Mouse (Mus musculus): Measurements from ENCODE around the gene Slc6a2.

The Slc6a2 gene

DNA sequence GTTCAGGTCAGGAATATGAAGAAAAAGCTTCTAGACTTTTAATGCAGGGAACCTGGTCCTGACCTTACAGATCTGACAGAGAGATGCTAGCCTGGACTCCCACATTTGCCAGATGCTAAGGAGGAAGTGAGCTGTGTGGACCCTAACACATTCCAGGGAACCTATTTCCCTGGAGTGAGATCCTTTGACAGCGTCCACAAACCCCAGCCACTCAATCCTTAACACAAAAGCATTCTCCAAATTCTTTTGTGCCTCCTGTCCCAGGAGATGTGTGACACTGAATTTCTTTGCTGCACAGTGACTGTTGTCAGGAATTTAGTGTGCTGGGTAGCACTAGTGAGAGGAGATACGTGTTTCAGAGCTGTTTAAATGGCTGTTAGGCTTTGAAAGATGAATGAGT, 79.0 kb downstream of the Slc6a2 start:
- DNase-seq: no peak

DNA sequence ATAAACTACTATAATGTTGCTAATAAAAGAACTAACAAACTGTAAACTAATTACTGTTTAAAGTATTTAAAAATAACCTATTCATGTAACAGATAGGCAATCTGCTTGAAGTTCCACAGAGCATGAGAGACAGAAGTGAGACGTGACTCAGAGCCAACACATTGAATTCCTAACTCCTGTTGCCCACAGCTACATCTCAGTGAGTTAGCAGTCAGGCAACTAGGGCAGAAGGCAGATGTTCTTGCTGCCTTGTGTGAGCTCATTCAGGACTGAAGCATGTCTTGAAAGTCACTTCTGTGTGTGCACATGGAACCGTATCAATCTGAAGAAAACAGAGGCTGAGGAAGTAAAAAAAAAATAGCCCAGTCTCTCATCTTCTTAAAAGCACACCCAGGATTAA, 80.4 kb downstream of the Slc6a2 start:
- DNase-seq: no peak

GRCm38 (mm10) chr8:93040776-93041567, 81.1 kb downstream of the Slc6a2 start:
- no peak for DNase-seq

- DNase-seq: no peak
Observed at GRCm38 (mm10) chr8:93043083-93043482, 83.2 kb downstream of the Slc6a2 start.

DNA sequence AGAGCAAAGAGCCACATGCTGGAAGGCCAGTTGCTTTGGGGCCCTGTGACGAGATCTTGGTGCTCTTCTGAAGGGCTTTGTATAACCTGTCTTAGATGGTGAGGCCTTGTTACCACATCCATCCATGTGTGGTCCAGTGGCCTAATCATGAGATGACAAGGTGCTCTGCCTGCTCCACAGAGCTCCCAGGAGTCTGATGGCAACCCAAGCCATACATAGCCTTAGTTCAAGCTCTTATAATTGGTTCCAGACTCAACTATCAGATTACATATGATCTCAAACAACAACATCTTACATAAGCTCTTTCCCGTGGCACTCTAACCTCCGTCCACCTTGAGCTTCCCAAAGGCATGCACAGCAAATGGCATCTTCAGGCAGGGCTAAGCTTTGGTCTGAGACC, 88.2 kb downstream of the Slc6a2 start, which contains the start of gene Ces1a:
Gene Ces1a, minus strand, starts transcription at position 101 of the 400 bp plus-strand sequence.
- no peak for DNase-seq

DNA sequence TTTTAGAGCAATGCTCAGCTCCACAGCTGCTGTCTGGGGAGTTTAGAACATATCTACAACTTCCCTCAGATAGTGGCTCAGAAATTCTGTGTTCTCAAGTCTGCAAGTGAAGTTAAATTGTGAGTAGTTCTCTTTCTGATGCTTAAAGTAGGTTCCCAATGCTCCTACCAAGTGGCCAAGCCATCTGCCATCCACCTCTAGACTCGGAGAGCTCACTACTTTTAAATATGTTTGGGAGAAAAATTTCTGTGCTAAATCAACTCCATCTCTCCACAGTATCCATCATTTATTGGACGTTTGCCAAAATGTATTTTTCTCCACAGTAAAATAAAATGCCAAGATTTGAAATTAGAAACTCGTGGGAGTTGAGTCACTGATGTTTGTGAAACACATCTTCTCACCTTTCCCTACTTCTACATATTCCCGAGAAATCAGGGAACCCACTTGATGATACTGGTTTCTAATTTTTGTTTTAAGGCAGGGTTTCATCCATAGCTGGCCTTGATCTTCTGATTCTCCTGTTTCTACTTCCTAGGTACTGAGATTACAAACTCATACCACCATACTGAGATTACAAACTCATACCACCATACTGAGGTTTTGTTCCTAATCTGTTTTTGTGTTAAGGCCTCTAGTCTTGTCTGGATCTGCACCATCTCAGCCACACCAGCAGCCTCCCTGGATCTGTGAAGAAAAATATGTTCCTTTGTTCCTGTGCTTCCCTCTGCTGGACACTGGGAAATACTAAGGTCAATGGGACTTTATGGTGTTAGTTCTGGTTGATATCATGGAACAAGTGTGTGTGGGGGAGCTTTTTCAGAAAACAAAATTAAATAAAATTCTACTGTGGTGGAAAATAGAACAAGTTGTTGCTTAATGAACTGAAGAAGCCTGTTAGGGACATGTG, 88.9 kb downstream of the Slc6a2 start:
- no peak for DNase-seq
